Mouse (Mus musculus): ENCODE data around the gene Rnf2.
"Not testable (repeated sequence)": the region's sequence is repeated elsewhere in the genome, so short reads cannot be mapped to it uniquely, and the experiment has no call there.

The Rnf2 gene

GRCm38 (mm10) chr1:151483568-151483967 lies 17.2 kb downstream of the Rnf2 start:
- peak; percentile 27 for DNase-seq

GRCm38 (mm10) chr1:151482497-151482896 lies 18.3 kb downstream of the Rnf2 start:
- DNase-seq = no peak

GRCm38 (mm10) chr1:151472386-151472785 lies 28.4 kb downstream of the Rnf2 start:
- DNase-seq = not testable (repeated sequence)

GRCm38 (mm10) chr1:151471429-151471828 lies 29.3 kb downstream of the Rnf2 start:
- DNase-seq = no peak

- no peak for DNase-seq
Measured at GRCm38 (mm10) chr1:151466571-151466970, 34.2 kb downstream of the Rnf2 start.

- peak; percentile 34 for DNase-seq
Measured at GRCm38 (mm10) chr1:151464914-151465313, 35.8 kb downstream of the Rnf2 start.

- DNase-seq = no peak
Measured at GRCm38 (mm10) chr1:151461265-151461664, 39.5 kb downstream of the Rnf2 start.

- no peak for DNase-seq
Measured at GRCm38 (mm10) chr1:151457087-151457486, 43.7 kb downstream of the Rnf2 start.

- no peak for DNase-seq
Measured at GRCm38 (mm10) chr1:151451946-151452345, 48.8 kb downstream of the Rnf2 start.

GRCm38 (mm10) chr1:151450851-151451250 lies 49.9 kb downstream of the Rnf2 start:
- no peak for DNase-seq

GRCm38 (mm10) chr1:151449866-151450265 lies 50.9 kb downstream of the Rnf2 start:
- DNase-seq = no peak

- no peak for DNase-seq
Measured at GRCm38 (mm10) chr1:151435431-151435830, 65.3 kb downstream of the Rnf2 start.

GRCm38 (mm10) chr1:151429316-151429715 lies 71.4 kb downstream of the Rnf2 start:
- no peak for DNase-seq

GRCm38 (mm10) chr1:151428263-151429221 lies 72.2 kb downstream of the Rnf2 start, which contains the start of the genes Swt1 and Trmt1l:
Gene Swt1 (minus strand): TSS chr1:151428455.
Gene Trmt1l (plus strand): TSS chr1:151428542.
- peak; percentile 99 for DNase-seq

- no peak for DNase-seq
Measured at GRCm38 (mm10) chr1:151427888-151428262, 72.9 kb downstream of the Rnf2 start.

- peak; percentile 5 for DNase-seq
Measured at GRCm38 (mm10) chr1:151426947-151427600, 73.7 kb downstream of the Rnf2 start.

GRCm38 (mm10) chr1:151422178-151422577 lies 78.6 kb downstream of the Rnf2 start:
- no peak for DNase-seq

- DNase-seq = no peak
Measured at GRCm38 (mm10) chr1:151409827-151410226, 90.9 kb downstream of the Rnf2 start.

Measured in kidney, postnatal 14 days (tissue).